Mouse (Mus musculus) small intestine, adult 2 months (tissue): ENCODE measurements around the gene Vps26c. TPM values are rescaled to one million over a fixed set of nuclear protein-coding genes. Genes with fewer than 3 reads are reported as not detected.
A peak's percentile ranks its signal among the peaks of the same experiment; 100 is the strongest.

Source experiments
- H3K27ac ChIP-seq: fragments of 200-500 bp; 2 replicates; pipeline ENCODE4 v1.5.1; 2012; ENCODE audit warnings: low read depth, low read length, control low read depth, inconsistent platforms; ENCODE audit not compliant: insufficient read depth
- H3K27me3 ChIP-seq: fragments of 200-500 bp; 2 replicates; pipeline ENCODE4 v1.6.1; 2012; ENCODE audit warnings: mild to moderate bottlenecking, moderate library complexity, low read length, inconsistent platforms; ENCODE audit not compliant: control insufficient read depth, insufficient read depth
- H3K36me3 ChIP-seq: fragments of 200-500 bp; 2 replicates; pipeline ENCODE4 v1.6.1; 2012; ENCODE audit warnings: mild to moderate bottlenecking, low read length, control low read depth, inconsistent platforms; ENCODE audit not compliant: control insufficient read depth, insufficient read depth
- H3K4me1 ChIP-seq: fragments of 200-500 bp; 2 replicates; pipeline ENCODE4 v1.6.1; 2012; ENCODE audit warnings: low read length, inconsistent platforms, mixed read lengths; ENCODE audit not compliant: control insufficient read depth, insufficient read depth, insufficient read length
- H3K4me3 ChIP-seq: fragments of 200-500 bp; 2 replicates; pipeline ENCODE4 v1.5.1; 2012; ENCODE audit warnings: low read depth, mild to moderate bottlenecking, control low read depth, inconsistent platforms, low read length, moderate library complexity
- CTCF ChIP-seq: fragments of 200-500 bp; IDR thresholded peaks from 2 replicates; pipeline ENCODE4 v1.5.1; 2012; ENCODE audit warnings: low read depth, mild to moderate bottlenecking, control low read depth, inconsistent platforms, low read length, moderate library complexity, mixed read lengths; ENCODE audit not compliant: insufficient replicate concordance, insufficient read length; ENCODE audit errors: extremely low read depth
- POLR2A ChIP-seq: fragments of 200-500 bp; IDR thresholded peaks from 2 replicates; pipeline ENCODE4 v1.6.1; 2012; ENCODE audit warnings: low read depth, mild to moderate bottlenecking, control low read depth, inconsistent platforms, low read length, moderate library complexity
- whole genome bisulfite sequencing: fragments of 180-500 bp; shearing (Covaris S2); methylation state at CpG from one replicate; pipeline ENCODE4 v1.1.7; 2018; 5-methylcytosine and 5-hydroxymethylcytosine counted together
- polyA plus RNA-seq: library from polyadenylated mRNA; depleted of rRNA; stranded (reverse); fragments of >200 nt; gene quantifications from 2 replicates; pipeline ENCODE4 v1.2.3, GENCODE M21; 2012; rRNA removed

Vps26c gene
- polyA plus RNA-seq, 1 experiment: 16.6 TPM

DNA sequence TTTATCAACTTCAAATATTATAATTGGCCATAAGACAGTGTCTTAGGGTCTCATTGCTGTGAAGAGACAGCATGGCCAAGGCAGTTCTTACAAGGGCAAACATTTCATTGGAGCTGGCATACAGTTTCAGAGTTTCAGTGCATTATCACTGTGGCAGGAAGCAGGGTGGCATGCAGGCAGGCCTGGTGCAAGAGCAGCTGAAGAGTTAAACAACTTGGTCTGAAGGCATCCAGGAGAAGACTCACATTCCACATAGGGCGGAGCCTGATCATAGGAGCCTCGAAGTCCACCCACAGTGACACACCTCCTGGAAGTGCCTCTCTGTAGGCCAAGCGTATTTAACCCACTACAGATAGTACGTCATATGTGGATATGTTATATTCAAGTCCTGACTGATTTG, 60.7 kb downstream of the Vps26c start:
- Histone ChIP-seq H3K27me3 (no peaks in the 10 kb centered on the region), H3K4me3 (no peak overlapping the region), H3K36me3 (peaks cover 44% of the 10 kb centered on the region), H3K4me1 (no peaks in the 10 kb centered on the region), H3K27ac (no peak overlapping the region)
- 77% methylated on average over 4 of the region's 4 CpGs for whole genome bisulfite sequencing
- TF ChIP-seq POLR2A (no peak), CTCF (no peak)

DNA sequence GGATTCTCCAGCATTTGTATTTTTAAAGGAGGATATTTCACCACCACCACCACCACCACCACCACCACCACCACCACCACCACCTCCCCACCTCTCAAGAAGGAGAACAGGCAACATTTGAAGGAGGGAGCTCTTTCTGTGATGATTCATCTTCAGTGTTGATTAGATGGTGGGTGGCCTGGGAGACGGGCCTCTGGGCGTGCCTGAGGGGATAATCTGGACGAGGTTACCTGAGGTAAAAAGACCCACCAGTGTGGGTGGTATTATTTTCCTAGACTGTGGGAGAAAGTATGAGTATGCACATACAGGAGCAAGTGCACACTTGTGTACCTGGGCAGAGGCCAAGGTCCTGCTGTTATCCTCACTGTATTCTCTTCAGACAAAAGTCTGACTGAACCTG, 62.6 kb downstream of the Vps26c start:
- Histone ChIP-seq H3K4me3 (no peak overlapping the region), H3K27me3 (no peaks in the 10 kb centered on the region), H3K36me3 (peaks cover 57% of the 10 kb centered on the region), H3K4me1 (no peaks in the 10 kb centered on the region), H3K27ac (no peak overlapping the region)
- TF ChIP-seq POLR2A: no peak
- no peak for TF ChIP-seq CTCF
- WGBS: 87% methylated on average over 3 of the region's 3 CpGs

DNA sequence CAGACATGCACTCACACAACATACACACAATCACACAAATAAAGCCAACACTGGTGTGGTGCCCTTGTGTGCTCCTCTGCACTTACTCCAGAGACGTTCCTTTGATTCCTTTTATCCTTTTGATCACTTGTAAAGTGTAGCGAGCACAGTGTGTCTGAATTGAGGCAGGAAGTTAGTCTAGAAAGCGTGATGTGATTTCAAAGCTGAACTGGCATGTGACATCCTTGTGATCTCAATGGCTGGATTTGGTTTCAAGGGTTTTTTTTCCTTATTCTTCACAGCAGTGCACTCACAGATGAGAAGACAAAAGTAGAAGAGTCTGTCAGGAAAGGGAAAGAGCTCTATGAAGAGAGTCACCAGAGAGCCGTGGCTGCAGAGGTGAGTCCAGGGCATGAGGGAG, 72.5 kb downstream of the Vps26c start:
- Histone ChIP-seq H3K4me1 (0 out of 2 replicates have a peak, but pooled peaks cover 2% of the 10 kb centered on the region), H3K4me3 (no peak overlapping the region), H3K27me3 (no peaks in the 10 kb centered on the region), H3K27ac (no peak overlapping the region), H3K36me3 (peaks cover 29% of the 10 kb centered on the region)
- TF ChIP-seq CTCF (no peak), POLR2A (no peak)
- WGBS: 82% methylated on average over 4 of the region's 4 CpGs

DNA sequence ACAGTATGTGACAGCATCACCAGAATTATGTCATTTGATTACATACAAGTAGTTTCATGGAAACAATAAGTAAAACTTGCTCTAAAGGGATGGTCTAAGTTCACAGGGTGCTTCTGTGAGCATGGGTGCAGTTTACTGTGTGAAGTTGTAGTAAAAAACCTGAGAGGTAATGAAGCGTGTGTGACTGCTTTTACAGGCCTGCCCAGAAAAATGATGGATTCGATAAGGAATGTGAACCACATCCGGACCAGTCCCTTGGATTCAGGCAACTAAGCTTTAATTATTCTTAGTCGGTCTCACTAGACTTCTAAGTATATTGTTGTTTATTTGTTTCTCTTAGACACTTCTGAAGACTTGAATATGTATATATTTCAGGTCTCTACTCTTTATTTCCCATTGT, 73.9 kb downstream of the Vps26c start:
- Histone ChIP-seq H3K27ac (no peak overlapping the region), H3K36me3 (peaks cover 29% of the 10 kb centered on the region), H3K27me3 (no peaks in the 10 kb centered on the region), H3K4me1 (0 out of 2 replicates have a peak, but pooled peaks cover 2% of the 10 kb centered on the region), H3K4me3 (no peak overlapping the region)
- no peak for TF ChIP-seq CTCF
- TF ChIP-seq POLR2A: no peak
- 85% methylated on average over 4 of the region's 4 CpGs for WGBS

DNA sequence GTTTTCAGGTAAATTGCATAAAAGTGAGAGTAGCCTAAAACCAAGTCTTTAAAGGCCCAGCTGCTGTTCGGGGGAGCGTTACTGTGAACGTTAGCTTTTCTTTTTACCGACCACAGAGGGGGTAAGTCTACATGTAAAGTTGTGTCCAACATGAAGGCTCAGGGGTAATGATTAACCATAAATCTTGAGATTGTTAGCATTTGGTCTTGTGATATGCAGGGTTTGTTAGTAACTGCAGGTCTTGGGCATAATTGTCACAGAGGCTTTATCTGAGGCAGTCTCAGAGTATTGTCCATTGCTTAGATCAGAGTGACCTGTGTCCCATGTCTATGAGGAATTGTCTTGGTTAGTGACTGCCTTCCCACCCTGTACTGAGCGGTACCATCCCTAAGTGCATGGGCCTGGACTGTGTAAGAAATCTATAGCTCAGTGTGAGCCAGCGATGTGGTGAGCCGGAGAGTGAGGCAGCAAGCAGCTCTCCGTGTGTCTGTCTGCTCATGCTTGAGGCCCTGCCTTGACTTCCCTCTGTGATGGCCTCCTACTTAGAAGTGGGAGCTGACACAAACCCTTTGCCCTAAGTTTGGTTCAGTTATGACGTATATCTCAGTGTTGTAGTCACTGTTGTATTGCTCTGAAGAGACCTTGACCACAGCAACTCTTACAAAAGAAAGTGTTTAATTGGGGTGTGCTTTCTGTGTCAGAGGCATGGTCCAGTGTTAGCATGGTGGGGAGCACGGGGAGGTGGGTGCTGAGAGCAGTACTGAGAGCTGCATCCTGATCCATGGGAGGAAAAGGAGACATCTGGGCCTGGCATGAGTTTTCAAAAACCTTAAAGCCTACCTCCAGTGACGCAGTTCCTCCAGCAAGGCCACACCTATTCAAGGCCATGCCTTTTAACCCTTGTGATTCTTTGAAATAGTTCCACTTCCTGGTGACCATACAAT, 74.8 kb downstream of the Vps26c start:
- no peak overlapping the region for H3K27ac ChIP-seq
- H3K36me3 ChIP-seq: peaks cover 28% of the 10 kb centered on the region
- no peak overlapping the region for H3K4me3 ChIP-seq
- H3K4me1 ChIP-seq: 0 out of 2 replicates have a peak, but pooled peaks cover 2% of the 10 kb centered on the region
- 54% methylated on average over 11 of the region's 11 CpGs for WGBS
- no peaks in the 10 kb centered on the region for H3K27me3 ChIP-seq
- TF ChIP-seq POLR2A (no peak), CTCF (no peak)

DNA sequence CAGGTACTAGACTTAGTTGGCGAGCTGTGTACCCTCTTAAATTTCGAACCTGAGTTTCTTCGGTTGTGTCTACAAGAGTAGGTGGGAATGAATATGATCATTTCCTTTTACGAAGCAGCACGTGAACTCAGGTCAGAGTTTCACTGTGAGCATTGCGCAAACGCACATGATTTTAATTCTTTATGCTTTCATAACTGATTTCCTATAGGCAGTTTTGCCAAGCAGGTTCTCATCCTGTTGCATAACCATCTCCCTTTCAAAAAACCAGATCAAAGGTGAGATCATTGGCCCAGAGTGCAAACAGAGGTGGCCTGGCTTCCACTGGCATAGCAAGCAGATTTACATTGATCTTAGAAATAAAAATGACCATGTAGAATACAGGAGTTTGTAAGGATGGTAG, 77.0 kb downstream of the Vps26c start:
- whole genome bisulfite sequencing: 53% methylated on average over 7 of the region's 7 CpGs
- Histone ChIP-seq H3K4me3 (no peak overlapping the region), H3K27me3 (no peaks in the 10 kb centered on the region), H3K27ac (no peak overlapping the region), H3K4me1 (0 out of 2 replicates have a peak, but pooled peaks cover 2% of the 10 kb centered on the region), H3K36me3 (peaks cover 24% of the 10 kb centered on the region)
- TF ChIP-seq POLR2A (no peak), CTCF (no peak)

DNA sequence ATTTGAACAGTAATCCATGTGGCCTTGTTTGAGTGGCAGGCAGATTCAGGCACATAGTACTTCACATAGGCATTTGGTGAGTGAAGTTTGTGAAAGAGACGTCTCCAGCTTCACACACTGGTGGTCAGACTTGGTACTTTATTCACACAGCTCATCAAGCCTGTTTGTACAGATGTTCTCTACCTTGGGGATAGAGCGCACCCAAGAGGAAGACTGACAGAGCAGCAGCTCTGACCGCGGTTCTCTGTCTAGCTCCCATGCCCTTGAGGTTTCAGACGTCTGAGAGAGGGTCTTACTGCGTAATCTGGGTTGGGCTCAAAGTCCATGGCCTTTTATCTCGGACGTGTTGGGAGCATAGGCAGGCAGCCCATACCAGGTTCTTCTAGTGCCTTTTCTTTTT, 77.5 kb downstream of the Vps26c start:
- peak; percentile 14; the same call in 1 of the 2 replicates for TF ChIP-seq CTCF
- TF ChIP-seq POLR2A: no peak
- H3K4me1 ChIP-seq: 0 out of 2 replicates have a peak, but pooled peaks cover 2% of the 10 kb centered on the region
- peaks cover 24% of the 10 kb centered on the region for H3K36me3 ChIP-seq
- H3K27ac ChIP-seq: no peak overlapping the region
- no peaks in the 10 kb centered on the region for H3K27me3 ChIP-seq
- H3K4me3 ChIP-seq: no peak overlapping the region
- 57% methylated on average over 8 of the region's 8 CpGs for WGBS

Other genes starting within 250 kb of the Vps26c start
- gene Hlcs, start 213.3 kb downstream of the Vps26c start, polyA plus RNA-seq: 2.6 and 3.2 TPM in 2 replicates
- 0.47 and 2.5 TPM in 2 replicates for gene Ripply3, start 198.4 kb downstream of the Vps26c start, polyA plus RNA-seq
- gene Ttc3, start 156.2 kb downstream of the Vps26c start, polyA plus RNA-seq: 6.4 and 7.4 TPM in 2 replicates
- 10.1 and 11.2 TPM in 2 replicates for gene Pigp, start 155.0 kb downstream of the Vps26c start, polyA plus RNA-seq
- gene Dyrk1a, start 43.2 kb upstream of the Vps26c start, polyA plus RNA-seq: 15.9 and 32.1 TPM in 2 replicates